Mouse (Mus musculus): ENCODE measurements at regions not wholly inside any gene's neighbourhood (a gene's known extent, or its start where the extent isn't known, plus 50 kb on each side); places are given as distances from the start of the nearest gene placed in this dataset.
"Not testable (repeated sequence)": the region's sequence is repeated elsewhere in the genome, so short reads cannot be mapped to it uniquely, and the experiment has no call there.

DNA sequence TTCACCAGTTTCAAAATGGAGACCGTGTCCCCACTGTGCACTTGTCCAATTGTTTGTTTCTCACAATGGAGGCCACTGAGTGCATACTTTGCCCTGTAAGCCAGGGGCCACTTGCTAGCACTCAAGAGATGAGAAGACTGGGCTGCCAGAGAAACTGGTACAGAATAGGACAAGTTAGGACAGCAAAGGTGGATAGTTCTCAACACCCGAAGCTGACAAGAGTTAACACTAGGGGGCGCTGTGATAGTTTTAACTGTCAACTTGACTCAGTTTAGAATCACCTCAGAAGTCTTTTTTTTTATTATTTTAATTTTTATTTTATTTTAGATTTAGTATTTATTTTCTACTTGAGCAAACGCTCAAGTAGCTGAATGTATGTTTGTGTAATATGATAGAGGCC lies 188.2 kb upstream of the Asap2 start:
- DNase-seq (ENCODE audit: low spot score) = not testable (repeated sequence)

DNA sequence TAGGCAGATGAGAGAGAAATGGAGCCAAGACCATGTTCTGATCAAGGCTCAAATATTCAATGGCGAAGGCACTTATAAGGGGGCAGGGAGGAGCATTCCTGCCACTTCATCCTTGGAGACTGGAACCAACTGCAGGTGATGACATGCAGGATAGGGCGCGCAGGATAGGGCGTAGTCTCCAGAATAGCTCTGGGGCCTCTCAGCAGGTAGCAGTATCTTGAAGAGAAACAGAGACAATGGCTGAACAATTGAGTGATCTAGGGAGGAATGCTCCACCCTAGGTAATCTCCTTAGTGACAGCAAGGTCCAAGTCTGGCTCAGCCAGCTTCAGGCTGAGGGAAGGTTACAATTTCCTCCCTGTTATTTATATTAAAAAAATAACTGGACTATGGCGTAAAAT lies 184.8 kb upstream of the Asap2 start:
- DNase-seq (ENCODE audit: low spot score) = not testable (repeated sequence)

GRCm38 (mm10) chr12:20806681-20807080 lies 183.6 kb upstream of the Asap2 start:
- DNase-seq (ENCODE audit: low spot score) = no peak

DNA sequence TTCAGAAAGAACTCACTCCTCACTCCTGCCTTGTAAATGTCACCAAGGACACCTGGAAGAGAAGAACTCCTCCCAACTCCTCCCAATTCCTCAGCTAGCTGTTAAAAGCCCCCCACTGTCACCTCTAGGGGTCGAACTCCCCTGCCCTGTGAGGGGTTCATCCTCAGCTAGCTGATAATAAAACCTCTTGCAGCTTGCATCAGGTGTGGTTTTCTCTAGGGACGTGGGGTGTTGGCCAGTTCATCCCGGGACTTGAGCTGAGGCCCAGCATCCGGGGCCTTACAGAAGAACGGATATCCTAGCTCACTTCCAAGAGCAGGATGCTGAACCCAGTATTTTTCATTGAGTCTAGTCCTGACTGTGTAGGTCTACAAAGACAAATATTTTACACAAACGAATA lies 176.4 kb upstream of the Asap2 start:
- not testable (repeated sequence) for DNase-seq (ENCODE audit: low spot score)

GRCm38 (mm10) chr12:20815121-20815520 lies 175.1 kb upstream of the Asap2 start:
- DNase-seq (ENCODE audit: low spot score) = not testable (repeated sequence)

DNA sequence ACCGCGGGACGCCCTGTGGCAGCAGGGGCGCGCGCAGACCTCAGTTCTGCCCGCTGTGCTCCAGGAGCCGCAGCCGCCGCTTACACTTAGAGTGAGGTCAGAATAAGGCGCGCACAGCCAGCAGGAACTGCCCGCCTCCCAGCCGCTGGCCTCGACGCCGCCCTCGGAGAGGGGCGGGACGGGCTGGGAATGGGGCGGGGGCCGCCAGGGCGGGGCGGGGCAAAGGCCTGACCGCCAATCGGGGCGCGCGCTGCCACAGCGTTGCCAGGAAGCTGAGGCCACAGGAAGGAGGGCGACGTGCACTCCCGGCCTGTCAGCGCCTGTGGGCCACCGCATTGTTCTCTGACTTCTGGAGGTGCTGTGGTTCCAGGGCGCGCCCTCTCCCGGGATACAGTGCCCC lies 174.7 kb upstream of the Asap2 start:
- no peak for DNase-seq (ENCODE audit: low spot score)

- DNase-seq (ENCODE audit: low spot score) = not testable (repeated sequence)
Observed at GRCm38 (mm10) chr12:20843661-20844320, 146.5 kb upstream of the Asap2 start.

GRCm38 (mm10) chr12:20844873-20845272 lies 145.4 kb upstream of the Asap2 start:
- DNase-seq (ENCODE audit: low spot score) = peak; percentile 1

DNA sequence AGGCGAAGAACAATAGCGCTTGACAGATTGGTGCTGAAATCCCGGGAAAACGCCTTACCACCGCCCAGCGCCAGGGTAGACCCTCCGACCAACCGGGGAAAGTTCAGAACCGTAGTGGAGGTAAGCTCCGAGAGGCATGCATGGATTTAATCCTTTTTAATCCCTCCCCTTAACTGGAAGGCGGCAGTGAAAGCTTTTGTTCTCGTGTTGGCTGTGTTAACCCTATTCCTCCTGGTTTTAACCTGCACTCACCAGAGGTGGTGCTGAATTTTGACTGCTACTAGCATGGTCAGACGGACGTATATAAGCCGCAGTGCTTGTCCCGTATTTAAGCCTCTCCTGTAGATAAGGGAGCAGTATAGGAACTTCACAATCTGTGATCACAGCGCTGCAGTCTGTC lies 145.0 kb upstream of the Asap2 start:
- no peak for DNase-seq (ENCODE audit: low spot score)

GRCm38 (mm10) chr12:20884104-20884503 lies 106.2 kb upstream of the Asap2 start:
- not testable (repeated sequence) for DNase-seq (ENCODE audit: low spot score)

DNA sequence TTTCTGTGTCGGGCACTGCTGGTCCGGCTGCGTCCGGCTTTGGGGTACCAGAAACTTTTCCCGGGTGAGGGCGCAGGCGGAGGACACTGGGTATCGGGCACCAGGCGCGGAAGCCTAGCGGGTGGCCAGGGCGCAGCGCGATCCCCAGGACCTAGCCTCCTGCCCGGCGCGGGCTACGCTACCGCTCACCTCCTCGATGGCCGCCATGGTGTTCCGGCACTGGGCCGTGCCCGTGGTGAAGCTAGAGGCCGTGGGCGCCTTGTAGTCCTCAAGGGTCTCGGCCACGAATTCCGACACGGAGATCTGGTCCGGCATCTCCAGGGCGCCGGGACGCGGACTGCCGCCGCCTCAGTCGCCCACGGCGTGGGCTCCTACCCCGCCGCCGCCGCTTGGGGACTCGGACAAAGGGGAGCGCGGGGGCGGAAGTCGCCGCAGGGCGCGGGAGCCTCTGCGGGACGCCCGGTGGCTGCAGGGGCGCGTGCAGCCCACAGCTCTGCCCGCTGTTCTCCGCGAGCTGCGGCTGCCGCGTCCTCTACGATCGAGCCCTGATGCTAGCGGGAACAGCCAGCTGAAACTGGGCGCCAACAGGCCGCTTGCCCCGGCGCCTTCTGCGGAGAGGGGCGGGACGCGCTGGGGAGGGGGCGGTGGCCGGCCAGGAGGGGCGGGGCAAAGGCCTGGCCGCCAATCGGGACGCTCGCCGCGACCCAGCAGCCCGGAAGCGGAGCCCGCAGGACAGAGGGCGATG lies 69.4 kb upstream of the Asap2 start:
- DNase-seq (ENCODE audit: low spot score) = not testable (repeated sequence)

DNA sequence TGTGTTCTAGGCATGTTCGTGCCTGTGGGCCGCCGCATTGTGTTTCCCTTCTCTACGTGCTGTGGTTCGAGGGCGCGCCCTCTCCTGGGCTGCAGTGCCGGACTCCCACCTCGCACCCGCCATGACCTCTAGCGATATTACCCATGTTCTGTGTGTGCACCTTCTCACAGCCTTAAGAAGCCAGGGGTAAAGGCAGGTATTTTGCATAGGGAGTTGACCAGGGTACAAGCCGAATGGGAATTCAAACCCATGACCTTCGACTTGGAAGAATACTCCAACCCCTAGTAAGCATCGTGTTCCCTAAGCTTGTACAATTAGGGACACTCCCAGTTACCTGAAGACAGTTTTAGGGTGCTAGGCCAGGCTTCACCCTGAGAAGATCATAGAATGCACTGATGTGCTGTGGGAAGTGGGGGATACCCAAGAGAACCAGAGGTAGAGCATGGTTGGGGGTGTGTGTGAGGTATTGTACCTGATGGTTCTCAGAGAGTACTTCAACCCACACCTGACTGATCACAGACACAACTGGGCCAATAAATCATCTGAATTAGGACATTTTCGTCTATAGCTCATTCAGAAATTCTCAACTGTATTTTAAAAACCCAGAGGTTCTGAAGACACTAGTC lies 68.7 kb upstream of the Asap2 start:
- DNase-seq (ENCODE audit: low spot score) = not testable (repeated sequence)

GRCm38 (mm10) chr12:20928966-20929365 lies 61.3 kb upstream of the Asap2 start:
- DNase-seq (ENCODE audit: low spot score) = peak; percentile 17

Measured in layer of hippocampus, adult 9-10 months (tissue).